Mouse (Mus musculus) heart, postnatal 10 days (tissue): ENCODE data around the gene Mrpl12. TPM values are rescaled to one million over a fixed set of nuclear protein-coding genes. Genes with fewer than 3 reads are reported as not detected.

Source experiments
- DNase-seq, 2 experiments: peaks; one replicate each; pipeline ENCODE4 v3.0.0; 2021
- intact Hi-C: fragments of 180-260 bp; cut with DNase I; formaldehyde crosslinking; loops from one replicate; pipeline ENCODE4 v1.15.1; 2025
- total RNA-seq, 2 experiments: library from RNA; stranded (reverse); gene quantifications; 2 replicates each; pipeline ENCODE4 v1.2.3; 2021

Mrpl12 gene
- 100 to 1,000 TPM; 227 to 233 TPM for total RNA-seq

- intact Hi-C loops, result no loop called here
- DNase-seq, result peak; percentile 93 to 94
Measured at GRCm38 (mm10) chr11:120484265-120484981, at the start of gene Mrpl12. Mrpl12 (plus strand) TSS chr11:120484613.

GRCm38 (mm10) chr11:120437152-120437856 lies 47.1 kb upstream of the Mrpl12 start, which contains the start of gene Nploc4:
Nploc4 (minus strand) TSS chr11:120437708.
- intact Hi-C loops, result no loop called here

GRCm38 (mm10) chr11:120437857-120438385 lies 46.5 kb upstream of the Mrpl12 start:
- DNase-seq, result no peak
- intact Hi-C loops, result no loop called here

More at GRCm38 (mm10) chr11:120437152-120437856, 47.1 kb upstream of the Mrpl12 start, which contains the start of gene Nploc4:
- DNase-seq, result peak; percentile 93 to 95

GRCm38 (mm10) chr11:120442344-120442743 lies 42.1 kb upstream of the Mrpl12 start, which contains the start of gene Tspan10:
Tspan10 (plus strand) TSS chr11:120442644.
- intact Hi-C loops, result no loop called here
- DNase-seq, result no peak

GRCm38 (mm10) chr11:120442765-120443280 lies 41.6 kb upstream of the Mrpl12 start:
- no peak for DNase-seq
- intact Hi-C loops, result no loop called here

GRCm38 (mm10) chr11:120444106-120444505 lies 40.3 kb upstream of the Mrpl12 start:
- intact Hi-C loops, result no loop called here
- DNase-seq, result no peak

GRCm38 (mm10) chr11:120445475-120445874 lies 38.9 kb upstream of the Mrpl12 start:
- intact Hi-C loops, result no loop called here
- DNase-seq, result no peak

- intact Hi-C loops, result no loop called here
- DNase-seq, result no peak
Measured at GRCm38 (mm10) chr11:120447179-120447578, 37.2 kb upstream of the Mrpl12 start.

- DNase-seq, result no peak
- intact Hi-C loops, result no loop called here
Measured at GRCm38 (mm10) chr11:120452246-120452645, 32.2 kb upstream of the Mrpl12 start.

GRCm38 (mm10) chr11:120453306-120453705 lies 31.1 kb upstream of the Mrpl12 start, which contains the start of gene Pde6g:
Pde6g (minus strand) TSS chr11:120453500.
- intact Hi-C loops, result no loop called here
- no peak for DNase-seq

GRCm38 (mm10) chr11:120454965-120455364 lies 29.4 kb upstream of the Mrpl12 start:
- DNase-seq, result no peak
- intact Hi-C loops, result no loop called here

GRCm38 (mm10) chr11:120455413-120455812 lies 29.0 kb upstream of the Mrpl12 start:
- no peak for DNase-seq
- intact Hi-C loops, result no loop called here

GRCm38 (mm10) chr11:120457370-120457769 lies 27.0 kb upstream of the Mrpl12 start:
- peak in 1 of 2 experiments; percentile 23 for DNase-seq
- intact Hi-C loops, result no loop called here

GRCm38 (mm10) chr11:120457772-120458751 lies 26.4 kb upstream of the Mrpl12 start, which contains the start of the genes Oxld1 and Ccdc137:
Oxld1 (minus strand) TSS chr11:120458068.
Ccdc137 (plus strand) TSS chr11:120458115.
- peak; percentile 87 to 89 for DNase-seq
- intact Hi-C loops, result no loop called here

GRCm38 (mm10) chr11:120458847-120459597 lies 25.4 kb upstream of the Mrpl12 start:
- intact Hi-C loops, result no loop called here
- no peak for DNase-seq

GRCm38 (mm10) chr11:120463536-120463935 lies 20.9 kb upstream of the Mrpl12 start:
- intact Hi-C loops, result no loop called here
- no peak for DNase-seq

- no peak for DNase-seq
- intact Hi-C loops, result no loop called here
Measured at GRCm38 (mm10) chr11:120464365-120464764, 20.0 kb upstream of the Mrpl12 start.

- intact Hi-C loops, result no loop called here
- no peak for DNase-seq
Measured at GRCm38 (mm10) chr11:120465521-120465920, 18.9 kb upstream of the Mrpl12 start.

GRCm38 (mm10) chr11:120467051-120467735 lies 17.2 kb upstream of the Mrpl12 start, which contains the start of gene Arl16:
Arl16 (minus strand) TSS chr11:120467607.
- peak; percentile 95 for DNase-seq
- intact Hi-C loops, result no loop called here
